Mouse (Mus musculus) ES-Bruce4 (cell line): Measurements from ENCODE around the gene Sox2.

Experiments used
- CTCF ChIP-seq: IDR thresholded peaks from one replicate; pipeline ENCODE4 v1.8.1; 2011; ENCODE audit warnings: low read depth, low read length
- POLR2A ChIP-seq: IDR thresholded peaks from one replicate; pipeline ENCODE4 v1.8.1; 2011; ENCODE audit warnings: low read length; ENCODE audit not compliant: insufficient read depth

GRCm38 (mm10) chr3:34637926-34638325 lies 12.3 kb upstream of the Sox2 start:
- TF ChIP-seq POLR2A = no peak
- TF ChIP-seq CTCF = no peak
